Comparison of ENCODE assay signal across 8 mouse cellular contexts in the genomic region with DNA sequence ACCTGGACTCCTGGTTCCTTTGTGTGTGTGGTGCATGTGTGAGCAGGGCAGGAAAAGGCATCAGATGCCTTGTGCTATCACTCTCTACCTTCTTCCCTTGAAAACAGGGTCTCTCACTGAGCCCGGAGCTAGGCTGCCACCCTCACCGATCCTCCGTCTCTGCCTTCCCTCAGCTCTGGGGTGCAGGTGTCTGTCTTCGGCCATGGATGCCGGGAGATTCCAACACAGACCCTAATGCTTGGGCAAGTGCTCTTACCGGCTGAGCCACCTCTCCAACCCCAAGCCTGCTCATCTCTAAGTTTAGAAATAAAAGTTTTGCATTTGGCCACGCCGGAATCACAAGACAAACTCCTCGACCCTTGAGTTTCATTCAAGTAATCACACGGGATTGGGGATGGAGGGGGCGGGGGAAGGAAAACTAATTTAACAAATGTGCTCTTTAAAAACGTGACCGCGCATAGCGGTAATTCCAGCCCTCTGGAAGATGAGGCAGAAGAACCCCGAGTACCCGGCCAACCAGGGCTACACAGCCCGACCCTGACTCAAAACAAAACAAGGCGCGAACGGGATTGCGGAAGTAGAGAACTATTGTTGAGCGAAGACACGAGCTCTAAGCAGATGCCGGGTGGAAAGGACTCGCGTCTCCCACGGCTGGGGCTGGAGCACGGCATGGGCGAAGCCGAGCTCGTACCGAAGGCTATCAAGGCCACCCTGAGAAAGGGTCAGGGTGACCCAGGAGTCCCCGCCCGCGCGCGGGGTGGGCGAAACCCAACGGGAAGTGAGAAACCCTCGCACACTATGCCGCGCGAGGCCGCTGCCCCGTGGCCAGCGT. TPM values are rescaled to one million over a fixed set of nuclear protein-coding genes. Genes with fewer than 3 reads are reported as not detected.
DNase-seq lines count a peak whose midpoint lies in the region; ATAC-seq and TF ChIP-seq lines count a peak whose summit lies in the region.

No protein-coding gene starts in this region.

- TF ChIP-seq POLR2A in CH12.LX (IDR thresholded peaks at IDR 0.05; ENCODE audit: low read depth, low read length): no peak

- no peaks in the 10 kb centered on the region for H3K36me3 ChIP-seq in heart, embryonic 10.5 days
- H3K36me3 ChIP-seq in CH12.LX (replicated peaks in 1 of 2; ENCODE audit: control insufficient read depth in 1 of 2, insufficient read depth in 1 of 2, low read length in 1 of 2): peaks cover 6 to 26% of the 10 kb centered on the region in 2 experiments
- peaks cover 4% of the 10 kb centered on the region; the same call in 1 of the 2 replicates for H3K36me3 ChIP-seq in embryonic facial prominence, embryonic 13.5 days
- no peaks in the 10 kb centered on the region for H3K36me3 ChIP-seq in intestine, embryonic 14.5 days (ENCODE audit: control insufficient read depth, insufficient read depth, low read length)
- H3K36me3 ChIP-seq in midbrain, embryonic 15.5 days (replicated peaks): no peaks in the 10 kb centered on the region

- DNase-seq in heart, embryonic 10.5 days (ENCODE audit: low spot score): peak; percentile 82
- DNase-seq in heart, postnatal 25 days (ENCODE audit: low spot score): no peak
- peak; percentile 81 for DNase-seq in CH12.LX (ENCODE audit: extremely low read depth)
- DNase-seq in intestine, embryonic 14.5 days (ENCODE audit: low spot score): no peak
- no peak for DNase-seq in ovary, adult 18-20 months (ENCODE audit: low spot score)
- no peak for DNase-seq in urinary bladder, postnatal 25 days (ENCODE audit: low spot score)

- no peak for TF ChIP-seq RAD21 in CH12.LX (IDR thresholded peaks at IDR 0.05; ENCODE audit: low read depth, low read length)

- no peak for TF ChIP-seq CTCF in CH12.LX (conservative IDR thresholded peaks at IDR 0.05 in 1 of 2, IDR thresholded peaks at IDR 0.05 in 1 of 2; ENCODE audit: low read depth in 2 of 2, low read length in 2 of 2)

- H3K4me3 ChIP-seq in heart, embryonic 10.5 days: peak overlapping the region; percentile 92
- peak overlapping the region; percentile 86 to 91 (median 90) for H3K4me3 ChIP-seq in CH12.LX (replicated peaks in 1 of 3; ENCODE audit: low read depth in 2 of 3, low read length in 2 of 3, poor library complexity in 1 of 3)
- peak overlapping the region; percentile 97 for H3K4me3 ChIP-seq in embryonic facial prominence, embryonic 13.5 days
- H3K4me3 ChIP-seq in intestine, embryonic 14.5 days (ENCODE audit: low read depth, low read length): peak overlapping the region; percentile 94
- peak overlapping the region; percentile 90 for H3K4me3 ChIP-seq in midbrain, embryonic 15.5 days

- intact Hi-C loops in heart, postnatal 25 days (cut with DNase I): loop anchor here (10.0 kb wide), 1 partner anchor 418 kb away; no protein-coding TSS in a partner anchor

- WGBS in heart, embryonic 10.5 days: under 1% methylated on average over 47 of the region's 47 CpGs
- WGBS in embryonic facial prominence, embryonic 13.5 days: under 1% methylated on average over 47 of the region's 47 CpGs
- under 1% methylated on average over 47 of the region's 47 CpGs for WGBS in intestine, embryonic 14.5 days
- under 1% methylated on average over 47 of the region's 47 CpGs for WGBS in midbrain, embryonic 15.5 days

- H3K9me3 ChIP-seq in heart, embryonic 10.5 days: no peaks in the 10 kb centered on the region
- no peaks in the 10 kb centered on the region for H3K9me3 ChIP-seq in CH12.LX (replicated peaks; ENCODE audit: low read length)
- no peaks in the 10 kb centered on the region for H3K9me3 ChIP-seq in embryonic facial prominence, embryonic 13.5 days
- H3K9me3 ChIP-seq in intestine, embryonic 14.5 days (ENCODE audit: control insufficient read depth, low read length): no peaks in the 10 kb centered on the region
- no peaks in the 10 kb centered on the region for H3K9me3 ChIP-seq in midbrain, embryonic 15.5 days

- ATAC-seq in embryonic facial prominence, embryonic 13.5 days (ENCODE audit: insufficient number of reproducible peaks, insufficient read depth, low FRiP score, low TSS enrichment, low read depth): peak; percentile 81
- ATAC-seq in intestine, embryonic 14.5 days (replicated peaks; ENCODE audit: low FRiP score, low TSS enrichment, low read depth): peak; percentile 72
- peak; percentile 77 for ATAC-seq in midbrain, embryonic 15.5 days (replicated peaks)

- H3K27me3 ChIP-seq in heart, embryonic 10.5 days (ENCODE audit: insufficient read depth, poor library complexity, severe bottlenecking): no peaks in the 10 kb centered on the region
- no peaks in the 10 kb centered on the region for H3K27me3 ChIP-seq in CH12.LX (replicated peaks)
- no peaks in the 10 kb centered on the region for H3K27me3 ChIP-seq in embryonic facial prominence, embryonic 13.5 days
- H3K27me3 ChIP-seq in intestine, embryonic 14.5 days (replicated peaks; ENCODE audit: control insufficient read depth, insufficient read depth, low read length): no peaks in the 10 kb centered on the region
- no peaks in the 10 kb centered on the region for H3K27me3 ChIP-seq in midbrain, embryonic 15.5 days (replicated peaks)

- H3K9ac ChIP-seq in CH12.LX (ENCODE audit: insufficient read depth, low read depth): peak overlapping the region; percentile 49
- peak overlapping the region; percentile 90 for H3K9ac ChIP-seq in embryonic facial prominence, embryonic 13.5 days
- peak overlapping the region; percentile 83 for H3K9ac ChIP-seq in intestine, embryonic 14.5 days (ENCODE audit: low read length)
- peak overlapping the region; percentile 67 for H3K9ac ChIP-seq in midbrain, embryonic 15.5 days

- H3K79me2 ChIP-seq in CH12.LX (replicated peaks; ENCODE audit: control insufficient read depth, extremely low read depth, insufficient read depth, poor library complexity, severe bottlenecking): peaks cover 47% of the 10 kb centered on the region

- TF ChIP-seq EP300 in CH12.LX (IDR thresholded peaks at IDR 0.05; ENCODE audit: low read length): peak; percentile 48; the same call in 1 of the 2 replicates

- peak overlapping the region; percentile 93 for H3K27ac ChIP-seq in heart, embryonic 10.5 days
- H3K27ac ChIP-seq in CH12.LX (ENCODE audit: insufficient read depth, low read depth): peak overlapping the region; percentile 14; the same call in 1 of the 2 replicates
- H3K27ac ChIP-seq in embryonic facial prominence, embryonic 13.5 days: peak overlapping the region; percentile 57; the same call in 1 of the 2 replicates
- peak overlapping the region; percentile 67; the same call in 1 of the 2 replicates for H3K27ac ChIP-seq in intestine, embryonic 14.5 days (ENCODE audit: low read depth)
- peak overlapping the region; percentile 72 for H3K27ac ChIP-seq in midbrain, embryonic 15.5 days

- dilution Hi-C loops in CH12.LX (cut with MboI; ENCODE audit: extremely low pct_ligation_motif_present, extremely low pct_unique_long_range_greater_than_20kb, low sequenced_read_pairs): no loop called here

- peaks cover 5% of the 10 kb centered on the region; the same call in 1 of the 2 replicates for H3K4me1 ChIP-seq in heart, embryonic 10.5 days
- peaks cover 6 to 21% of the 10 kb centered on the region in 2 experiments for H3K4me1 ChIP-seq in CH12.LX (ENCODE audit: control insufficient read depth in 1 of 2, insufficient read depth in 2 of 2)
- H3K4me1 ChIP-seq in embryonic facial prominence, embryonic 13.5 days: peaks cover 7% of the 10 kb centered on the region
- H3K4me1 ChIP-seq in intestine, embryonic 14.5 days (replicated peaks; ENCODE audit: control insufficient read depth, insufficient read depth, low read length): no peaks in the 10 kb centered on the region
- H3K4me1 ChIP-seq in midbrain, embryonic 15.5 days: peaks cover 13% of the 10 kb centered on the region

- in situ Hi-C loops in CH12.LX (cut with MboI; ENCODE audit: low pct_ligation_motif_present, low pct_unique_long_range_greater_than_20kb, low sequenced_read_pairs): no loop called here

- peak overlapping the region; percentile 31 for H3K4me2 ChIP-seq in CH12.LX (ENCODE audit: insufficient read depth, low read depth, poor library complexity, severe bottlenecking)
- H3K4me2 ChIP-seq in embryonic facial prominence, embryonic 13.5 days: peak overlapping the region; percentile 84
- H3K4me2 ChIP-seq in intestine, embryonic 14.5 days (ENCODE audit: low read length): peak overlapping the region; percentile 90
- peak overlapping the region; percentile 88 for H3K4me2 ChIP-seq in midbrain, embryonic 15.5 days

TF ChIP-seq in CH12.LX, 34 proteins besides CTCF, POLR2A, EP300 and RAD21 (continues in another document):
- peak; percentile 59; the same call in 1 of the 2 replicates for TF ChIP-seq MYC (IDR thresholded peaks at IDR 0.05; ENCODE audit: low read depth, low read length)
- no peak for TF ChIP-seq SIN3A (IDR thresholded peaks at IDR 0.05; ENCODE audit: low read length)
- TF ChIP-seq MXI1 (IDR thresholded peaks at IDR 0.05; ENCODE audit: low read depth, low read length): peak; percentile 36; the same call in 1 of the 2 replicates
- TF ChIP-seq CHD2 (IDR thresholded peaks at IDR 0.05; ENCODE audit: low read length): no peak
- 0 out of 2 replicates have a peak, but pooled peaks have one; percentile 8 for TF ChIP-seq NELFE (IDR thresholded peaks at IDR 0.05; ENCODE audit: low read depth, low read length)
- TF ChIP-seq JUN (IDR thresholded peaks at IDR 0.05; ENCODE audit: insufficient read depth, low read depth, low read length): peak; percentile 24; the same call in 1 of the 2 replicates
- peak; percentile 66 for TF ChIP-seq JUND (conservative IDR thresholded peaks at IDR 0.05; ENCODE audit: low read depth, low read length)

RNA-seq across cellular contexts. Expression of a gene that starts 18.3 kb away (rescaled TPM):
- polyA plus RNA-seq in heart, embryonic 10.5 days (2016; fragmentation: Nextera tagmentation; extraction: Ambion mirVana): 56.9 and 57.5 TPM in 2 replicates
- 10 to 100 TPM in 1 of 2 experiments, 1 to 10 TPM in 1; 9.3 to 10.9 TPM for total RNA-seq in heart, postnatal 25 days (2021)
- 24.3 and 28.9 TPM in 2 replicates for total RNA-seq in CH12.LX (2012; rRNA removed)
- total RNA-seq in CH12.LX (2014; rRNA removed): 67.1 and 73.2 TPM in 2 replicates
- polyA plus RNA-seq in CH12.LX (2012; ENCODE audit: insufficient read length, low read depth): 32.5 and 38.5 TPM in 2 replicates
- polyA plus RNA-seq in embryonic facial prominence, embryonic 13.5 days (2015; fragmentation: Nextera tagmentation; extraction: Ambion mirVana): 66.8 and 68.0 TPM in 2 replicates
- 55.1 and 56.1 TPM in 2 replicates for polyA plus RNA-seq in intestine, embryonic 14.5 days (2014; fragmentation: Nextera tagmentation; extraction: Ambion mirVana)
- polyA plus RNA-seq in midbrain, embryonic 15.5 days (2015; fragmentation: Nextera tagmentation; extraction: Ambion mirVana): 55.4 and 61.4 TPM in 2 replicates

RNA-seq across cellular contexts. Expression of a gene that starts 22.6 kb away (rescaled TPM):
- polyA plus RNA-seq in heart, embryonic 10.5 days (2016; fragmentation: Nextera tagmentation; extraction: Ambion mirVana): 5.2 and 8.1 TPM in 2 replicates
- 1 to 10 TPM; 6.0 to 7.9 TPM for total RNA-seq in heart, postnatal 25 days (2021)
- total RNA-seq in CH12.LX (2012; rRNA removed): 8.1 and 8.4 TPM in 2 replicates
- 7.9 and 9.7 TPM in 2 replicates for total RNA-seq in CH12.LX (2014; rRNA removed)
- 15.9 and 16.9 TPM in 2 replicates for polyA plus RNA-seq in CH12.LX (2012; ENCODE audit: insufficient read length, low read depth)
- polyA plus RNA-seq in embryonic facial prominence, embryonic 13.5 days (2015; fragmentation: Nextera tagmentation; extraction: Ambion mirVana): 7.5 and 11.8 TPM in 2 replicates
- polyA plus RNA-seq in intestine, embryonic 14.5 days (2014; fragmentation: Nextera tagmentation; extraction: Ambion mirVana): 6.0 and 6.8 TPM in 2 replicates
- 20.5 and 22.4 TPM in 2 replicates for polyA plus RNA-seq in midbrain, embryonic 15.5 days (2015; fragmentation: Nextera tagmentation; extraction: Ambion mirVana)

Comparison
In these comparisons a context has a peak if more than half of its experiments do, and no peak if none do; other contexts are left out.
1. DNase-seq: peak in heart, embryonic 10.5 days (single experiment) and CH12.LX (single experiment); none in heart, postnatal 25 days (single experiment), intestine, embryonic 14.5 days (single experiment), ovary, adult 18-20 months (single experiment) and urinary bladder, postnatal 25 days (single experiment).
2. H3K27ac ChIP-seq: peak in every context shown above with its lines; median percentile 93 in heart, embryonic 10.5 days; 72 in midbrain, embryonic 15.5 days; 67 in intestine, embryonic 14.5 days; 57 in embryonic facial prominence, embryonic 13.5 days; 14 in CH12.LX.
3. H3K4me2 ChIP-seq: peak in every context shown above with its lines; median percentile 90 in intestine, embryonic 14.5 days; 88 in midbrain, embryonic 15.5 days; 84 in embryonic facial prominence, embryonic 13.5 days; 31 in CH12.LX.
4. Peak in every context shown above with its lines, with median percentiles within 50 percentile points of each other: H3K4me3 ChIP-seq, H3K9ac ChIP-seq and ATAC-seq.